Mouse (Mus musculus) forelimb bud, embryonic 11.5 days (tissue): Measurements from ENCODE around the gene Atp5f1.
"Not testable (repeated sequence)": the region's sequence is repeated elsewhere in the genome, so short reads cannot be mapped to it uniquely, and the experiment has no call there.

Source experiments
- DNase-seq: peaks from one replicate; pipeline ENCODE4 v3.0.0-alpha.2; 2012; ENCODE audit warnings: low read depth, low spot score

Gene Atp5f1

GRCm38 (mm10) chr3:105959999-105960398 is at the start of gene Atp5f1:
Atp5f1 (minus strand) TSS chr3:105960099.
- DNase-seq = no peak

GRCm38 (mm10) chr3:106003360-106003759 is 43.5 kb upstream of the Atp5f1 start:
- not testable (repeated sequence) for DNase-seq

GRCm38 (mm10) chr3:106001416-106002370 is 41.8 kb upstream of the Atp5f1 start:
- peak; percentile 89 for DNase-seq

GRCm38 (mm10) chr3:106000707-106001375 is 40.9 kb upstream of the Atp5f1 start:
- no peak for DNase-seq

GRCm38 (mm10) chr3:105994730-105995129 is 34.8 kb upstream of the Atp5f1 start:
- DNase-seq = no peak

GRCm38 (mm10) chr3:105991653-105992283 is 31.9 kb upstream of the Atp5f1 start:
- peak; percentile 64 for DNase-seq

GRCm38 (mm10) chr3:105989611-105990010 is 29.7 kb upstream of the Atp5f1 start:
- not testable (repeated sequence) for DNase-seq

- no peak for DNase-seq
Measured at GRCm38 (mm10) chr3:105974174-105974573, 14.3 kb upstream of the Atp5f1 start.

- no peak for DNase-seq
Measured at GRCm38 (mm10) chr3:105973411-105973810, 13.5 kb upstream of the Atp5f1 start, which contains the start of gene Ovgp1. Ovgp1 (plus strand) TSS chr3:105973711.

GRCm38 (mm10) chr3:105971831-105972446 is 12.0 kb upstream of the Atp5f1 start:
- no peak for DNase-seq

- no peak for DNase-seq
Measured at GRCm38 (mm10) chr3:105960700-105961099, 801 bp upstream of the Atp5f1 start.

GRCm38 (mm10) chr3:105959585-105959984 is 314 bp downstream of the Atp5f1 start:
- DNase-seq = peak; percentile 35

- peak; percentile 100 for DNase-seq
Measured at GRCm38 (mm10) chr3:105958974-105959580, 822 bp downstream of the Atp5f1 start, which contains the start of gene Wdr77. Wdr77 (plus strand) TSS chr3:105959369.

- DNase-seq = no peak
Measured at GRCm38 (mm10) chr3:105958204-105958603, 1.7 kb downstream of the Atp5f1 start.

- DNase-seq = no peak
Measured at GRCm38 (mm10) chr3:105957235-105957634, 2.7 kb downstream of the Atp5f1 start.

- DNase-seq = no peak
Measured at GRCm38 (mm10) chr3:105951348-105951747, 8.6 kb downstream of the Atp5f1 start.

GRCm38 (mm10) chr3:105936111-105936510 is 23.8 kb downstream of the Atp5f1 start:
- no peak for DNase-seq

- DNase-seq = no peak
Measured at GRCm38 (mm10) chr3:105935033-105935432, 24.9 kb downstream of the Atp5f1 start.

GRCm38 (mm10) chr3:105933926-105934325 is 26.0 kb downstream of the Atp5f1 start:
- DNase-seq = no peak

- no peak for DNase-seq
Measured at GRCm38 (mm10) chr3:105932240-105933071, 27.4 kb downstream of the Atp5f1 start, which contains the start of gene I830077J02Rik. I830077J02Rik (minus strand) TSS chr3:105932664.
